14 mouse cellular contexts compared by ENCODE assay signal in genomic region chr8:70615281-70615680, GRCm38 (mm10). TPM values are rescaled to one million over a fixed set of nuclear protein-coding genes. Genes with fewer than 3 reads are reported as not detected.
"Had no signal": no experiment of that assay in that cellular context is flagged by ENCODE, and none has a peak within 500 bp of the region (broad histone marks: within the 10 kb centered on the region; RNA-seq: fewer than 3 reads in every experiment).

No protein-coding gene starts in this region.

- H3K9ac ChIP-seq: limb, embryonic 12.5 days; midbrain, embryonic 12.5 days; neural tube, embryonic 13.5 days had no signal

- H3K27ac ChIP-seq: limb, embryonic 12.5 days; midbrain, embryonic 12.5 days; neural tube, embryonic 13.5 days had no signal

- ATAC-seq: intestine, embryonic 16.5 days; lung, postnatal 0 days; midbrain, embryonic 16.5 days had no signal

- H3K36me3 ChIP-seq: limb, embryonic 12.5 days; midbrain, embryonic 12.5 days; neural tube, embryonic 13.5 days had no signal

- H3K9me3 ChIP-seq: limb, embryonic 12.5 days; midbrain, embryonic 12.5 days; neural tube, embryonic 13.5 days had no signal

- H3K4me3 ChIP-seq: limb, embryonic 12.5 days; midbrain, embryonic 12.5 days; neural tube, embryonic 13.5 days had no signal

- DNase-seq: kidney, adult 8-10 months; kidney, postnatal 36 days; layer of hippocampus, adult 9-11 months; lung, adult 2 months; right cerebral cortex, postnatal 25 days had no signal

- H3K4me2 ChIP-seq: limb, embryonic 12.5 days; midbrain, embryonic 12.5 days; neural tube, embryonic 13.5 days had no signal

RNA-seq across cellular contexts. Expression of gene Gdf15, which starts 17.0 kb away (rescaled TPM):
- total RNA-seq: layer of hippocampus, adult 18-20 months; left cerebral cortex, postnatal 36 days; megakaryocyte-erythroid progenitor cell, adult 5-6 weeks had no signal
- polyA plus RNA-seq: midbrain, embryonic 12.5 days; neural tube, embryonic 13.5 days had no signal
